Mouse (Mus musculus) activated CD4-positive, CD25-positive, alpha-beta regulatory T cell (primary cell): Measurements from ENCODE around the gene Slc22a29. TPM values are rescaled to one million over a fixed set of nuclear protein-coding genes. Genes with fewer than 3 reads are reported as not detected.

ENCODE experiments used
- polyA plus RNA-seq, 2 experiments: library from polyadenylated mRNA; unstranded; fragments of 100-300 nt; shearing (Covaris generic); gene quantifications; one replicate each; pipeline ENCODE4 v1.2.1; 2017

Slc22a29 gene
- polyA plus RNA-seq = not detected

GRCm38 (mm10) chr19:8218800-8219199, at the start of gene Slc22a29:
Gene Slc22a29, minus strand, starts transcription at chr19:8218900.

GRCm38 (mm10) chr19:8131881-8132280, 86.8 kb downstream of the Slc22a29 start, which contains the start of gene Slc22a28:
Gene Slc22a28, minus strand, starts transcription at chr19:8131982.

Other genes with a start within 250 kb of the Slc22a29 start
- gene Slc22a28, start 86.9 kb downstream of the Slc22a29 start, polyA plus RNA-seq = under 1 TPM in 1 of 2 experiments, not detected in 1; 0.08 TPM
- not detected for gene Slc22a30, start 186.2 kb upstream of the Slc22a29 start, polyA plus RNA-seq